Mouse (Mus musculus) limb, embryonic 11.5 days (tissue): ENCODE measurements around the gene Cpeb1. TPM values are rescaled to one million over a fixed set of nuclear protein-coding genes. Genes with fewer than 3 reads are reported as not detected.

Experiments used
- ATAC-seq: fragments of 200-750 bp; cut with Nextera tagmentation; 2 replicates; pipeline ENCODE4 v1.8.0; 2017; ENCODE audit warnings: low read depth; ENCODE audit not compliant: insufficient number of reproducible peaks, low FRiP score, low TSS enrichment
- DNase-seq: peaks from one replicate; pipeline ENCODE4 v3.0.0-alpha.2; 2015; ENCODE audit warnings: low spot score
- H3K27ac ChIP-seq: fragments of 300-500 bp; sonication (generic); replicated peaks from 2 replicates; pipeline ENCODE4 v1.5.1; 2014; ENCODE audit warnings: low read depth, mild to moderate bottlenecking, low read length
- H3K27me3 ChIP-seq: fragments of 300-500 bp; sonication (generic); 2 replicates; pipeline ENCODE4 v1.6.1; 2014; ENCODE audit warnings: mild to moderate bottlenecking, low read length, mixed read lengths; ENCODE audit not compliant: control insufficient read depth, insufficient read depth
- H3K36me3 ChIP-seq: fragments of 300-500 bp; sonication (generic); 2 replicates; pipeline ENCODE4 v1.6.1; 2014; ENCODE audit warnings: mild to moderate bottlenecking, low read length, moderate library complexity, mixed read lengths; ENCODE audit not compliant: control insufficient read depth, insufficient read depth
- H3K4me1 ChIP-seq: fragments of 300-500 bp; sonication (generic); 2 replicates; pipeline ENCODE4 v1.6.1; 2014; ENCODE audit warnings: low read length, mixed read lengths; ENCODE audit not compliant: control insufficient read depth, insufficient read depth
- H3K4me2 ChIP-seq: fragments of 300-500 bp; sonication (generic); 2 replicates; pipeline ENCODE4 v1.6.1; 2014; ENCODE audit warnings: low read depth, mild to moderate bottlenecking, moderate library complexity; ENCODE audit not compliant: severe bottlenecking
- H3K4me3 ChIP-seq: fragments of 300-500 bp; sonication (generic); 2 replicates; pipeline ENCODE4 v1.5.1; 2014; ENCODE audit warnings: low read depth, low read length
- H3K9ac ChIP-seq: fragments of 300-500 bp; sonication (generic); 2 replicates; pipeline ENCODE4 v1.6.1; 2014; ENCODE audit warnings: mild to moderate bottlenecking, low read length
- H3K9me3 ChIP-seq: fragments of 300-500 bp; sonication (generic); 2 replicates; pipeline ENCODE4 v1.6.1; 2016; ENCODE audit warnings: low read length; ENCODE audit not compliant: control insufficient read depth
- WGBS: fragments of 180-500 bp; shearing (Covaris S2); extraction: QIAGEN DNeasy Blood & Tissue Kit; methylation state at CpG from one replicate; pipeline ENCODE4 v1.1.7; 2014; 5-methylcytosine and 5-hydroxymethylcytosine counted together
- polyA plus RNA-seq: library from polyadenylated mRNA; unstranded; fragments of >200 nt; fragmentation: Nextera tagmentation; extraction: Ambion mirVana; gene quantifications from 2 replicates; pipeline ENCODE4 v1.2.1, GENCODE M21; 2014

Gene Cpeb1
- polyA plus RNA-seq, 1 experiment from 2014 or later: 0.12 TPM

- no peaks in the 10 kb centered on the region for H3K27me3 ChIP-seq
- no peak overlapping the region for H3K4me3 ChIP-seq
- H3K9me3 ChIP-seq: no peaks in the 10 kb centered on the region
- H3K36me3 ChIP-seq: no peaks in the 10 kb centered on the region
- H3K4me1 ChIP-seq: no peaks in the 10 kb centered on the region
- DNase-seq (no peak), ATAC-seq (no peak)
- no peak overlapping the region for H3K4me2 ChIP-seq
- H3K9ac ChIP-seq: no peak overlapping the region
- 96% methylated on average over 1 of the region's 1 CpGs for WGBS
- H3K27ac ChIP-seq: no peak overlapping the region
Measured at GRCm38 (mm10) chr7:81311130-81311529, 144.1 kb downstream of the Cpeb1 start.

GRCm38 (mm10) chr7:81309247-81309646, 146.0 kb downstream of the Cpeb1 start:
- Histone ChIP-seq H3K9ac (no peak overlapping the region), H3K4me3 (no peak overlapping the region), H3K4me2 (no peak overlapping the region), H3K27me3 (no peaks in the 10 kb centered on the region), H3K4me1 (no peaks in the 10 kb centered on the region), H3K9me3 (no peaks in the 10 kb centered on the region), H3K36me3 (no peaks in the 10 kb centered on the region), H3K27ac (no peak overlapping the region)
- DNase-seq (no peak), ATAC-seq (no peak)
- WGBS: 94% methylated on average over 6 of the region's 6 CpGs

DNA sequence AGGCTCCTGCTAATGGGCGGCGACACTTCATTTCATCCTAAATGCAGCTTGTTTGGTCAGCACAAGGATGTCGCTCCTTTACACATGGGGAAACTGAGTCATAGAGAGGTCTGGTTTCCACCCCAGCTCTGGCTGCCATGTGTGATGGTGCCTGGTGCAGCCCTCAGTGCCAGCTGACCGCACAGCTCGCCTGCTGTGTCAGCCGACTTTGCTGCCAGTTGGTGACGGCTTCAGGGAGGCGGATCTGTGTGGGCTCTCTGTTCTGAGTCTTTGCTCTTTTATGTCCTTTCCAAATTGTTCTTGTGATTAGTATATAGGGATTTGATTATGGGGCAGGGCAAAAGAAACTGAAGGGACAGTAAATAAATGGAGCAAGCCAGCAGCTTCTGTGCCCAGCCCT, 147.5 kb downstream of the Cpeb1 start:
- no peak for DNase-seq
- H3K4me1 ChIP-seq: no peaks in the 10 kb centered on the region
- H3K4me3 ChIP-seq: no peak overlapping the region
- no peaks in the 10 kb centered on the region for H3K27me3 ChIP-seq
- H3K9me3 ChIP-seq: no peaks in the 10 kb centered on the region
- 78% methylated on average over 8 of the region's 8 CpGs for WGBS
- no peak overlapping the region for H3K27ac ChIP-seq
- H3K36me3 ChIP-seq: no peaks in the 10 kb centered on the region
- no peak overlapping the region for H3K4me2 ChIP-seq
- no peak overlapping the region for H3K9ac ChIP-seq
- no peak for ATAC-seq

GRCm38 (mm10) chr7:81304675-81305074, 150.6 kb downstream of the Cpeb1 start:
- no peaks in the 10 kb centered on the region for H3K27me3 ChIP-seq
- H3K4me1 ChIP-seq: 0 out of 2 replicates have a peak, but pooled peaks cover 6% of the 10 kb centered on the region
- ATAC-seq (no peak), DNase-seq (no peak)
- H3K27ac ChIP-seq: no peak overlapping the region
- 91% methylated on average over 5 of the region's 5 CpGs for WGBS
- no peaks in the 10 kb centered on the region for H3K9me3 ChIP-seq
- H3K4me3 ChIP-seq: no peak overlapping the region
- H3K36me3 ChIP-seq: no peaks in the 10 kb centered on the region
- H3K9ac ChIP-seq: no peak overlapping the region
- H3K4me2 ChIP-seq: no peak overlapping the region

GRCm38 (mm10) chr7:81304100-81304499, 151.2 kb downstream of the Cpeb1 start:
- Histone ChIP-seq H3K27me3 (no peaks in the 10 kb centered on the region), H3K4me1 (0 out of 2 replicates have a peak, but pooled peaks cover 6% of the 10 kb centered on the region), H3K4me2 (no peak overlapping the region), H3K9me3 (no peaks in the 10 kb centered on the region), H3K36me3 (no peaks in the 10 kb centered on the region), H3K4me3 (no peak overlapping the region), H3K27ac (no peak overlapping the region), H3K9ac (no peak overlapping the region)
- 82% methylated on average over 5 of the region's 5 CpGs for WGBS
- DNase-seq: no peak
- no peak for ATAC-seq

DNA sequence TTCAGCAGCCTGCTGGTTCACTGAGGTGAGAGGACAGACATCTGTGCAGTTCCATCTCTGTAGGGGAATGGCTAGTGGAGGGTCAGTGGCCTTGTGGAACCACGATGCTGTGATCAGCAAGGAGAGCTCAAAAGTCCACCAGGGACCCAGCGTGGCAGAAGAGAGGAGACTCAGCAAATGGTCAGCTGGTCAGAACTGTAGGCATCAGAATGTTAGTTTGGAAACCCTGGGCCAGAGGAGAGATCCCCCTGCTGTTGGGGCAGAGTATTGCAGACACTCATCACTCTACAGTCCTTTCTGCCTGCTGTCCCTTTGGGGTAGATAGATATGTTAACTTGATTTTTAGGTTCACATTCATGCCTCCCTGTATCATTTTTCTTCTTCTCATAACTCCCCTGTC, 151.6 kb downstream of the Cpeb1 start:
- DNase-seq (no peak), ATAC-seq (no peak)
- Histone ChIP-seq H3K4me3 (no peak overlapping the region), H3K36me3 (no peaks in the 10 kb centered on the region), H3K4me1 (0 out of 2 replicates have a peak, but pooled peaks cover 6% of the 10 kb centered on the region), H3K27me3 (no peaks in the 10 kb centered on the region), H3K27ac (no peak overlapping the region), H3K9ac (no peak overlapping the region), H3K4me2 (no peak overlapping the region), H3K9me3 (no peaks in the 10 kb centered on the region)
- 100% methylated on average over 2 of the region's 2 CpGs for WGBS

- Histone ChIP-seq H3K4me2 (no peak overlapping the region), H3K27me3 (no peaks in the 10 kb centered on the region), H3K4me3 (no peak overlapping the region), H3K4me1 (0 out of 2 replicates have a peak, but pooled peaks cover 8% of the 10 kb centered on the region), H3K9me3 (0 out of 2 replicates have a peak, but pooled peaks cover 2% of the 10 kb centered on the region), H3K36me3 (no peaks in the 10 kb centered on the region), H3K27ac (no peak overlapping the region), H3K9ac (no peak overlapping the region)
- no peak for ATAC-seq
- peak; percentile 33 for DNase-seq
- WGBS: 45% methylated on average over 7 of the region's 7 CpGs
Measured at GRCm38 (mm10) chr7:81301323-81301722, 153.9 kb downstream of the Cpeb1 start.

DNA sequence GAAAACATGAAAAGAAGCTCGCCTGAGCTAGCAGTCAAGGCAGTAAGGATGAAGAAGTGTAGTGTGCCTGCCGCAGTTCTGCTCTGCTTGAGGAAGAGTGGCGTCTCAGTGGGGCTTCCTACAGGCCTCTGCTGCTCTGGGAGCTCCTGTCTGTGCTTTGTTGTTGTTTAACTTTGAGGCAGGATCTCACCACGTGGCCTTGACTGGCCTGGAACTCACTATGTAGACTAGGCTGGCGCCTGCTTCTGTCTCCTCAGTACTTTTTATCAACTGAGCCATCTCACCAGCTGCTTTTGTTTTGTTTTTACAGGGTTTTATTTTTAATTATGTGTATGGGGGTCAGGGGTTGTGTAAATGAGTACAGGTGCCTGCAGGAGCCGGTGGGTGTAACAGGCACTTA, 157.1 kb downstream of the Cpeb1 start:
- H3K27ac ChIP-seq: no peak overlapping the region
- no peaks in the 10 kb centered on the region for H3K36me3 ChIP-seq
- 29% methylated on average over 6 of the region's 6 CpGs for WGBS
- H3K4me1 ChIP-seq: 0 out of 2 replicates have a peak, but pooled peaks cover 11% of the 10 kb centered on the region
- no peaks in the 10 kb centered on the region for H3K27me3 ChIP-seq
- no peak overlapping the region for H3K9ac ChIP-seq
- no peak overlapping the region for H3K4me2 ChIP-seq
- ATAC-seq (no peak), DNase-seq (no peak)
- no peak overlapping the region for H3K4me3 ChIP-seq
- H3K9me3 ChIP-seq: 0 out of 2 replicates have a peak, but pooled peaks cover 2% of the 10 kb centered on the region
